Mouse (Mus musculus) neural tube, embryonic 11.5 days (tissue): ENCODE results near the gene Ddx28. TPM values are rescaled to one million over a fixed set of nuclear protein-coding genes. Genes with fewer than 3 reads are reported as not detected.

Experiments used
- ATAC-seq: fragments of 200-750 bp; cut with Nextera tagmentation; 2 replicates; pipeline ENCODE4 v1.8.0; 2017; ENCODE audit warnings: moderate number of reproducible peaks, mild to moderate bottlenecking, moderate TSS enrichment, moderate library complexity; ENCODE audit not compliant: insufficient read depth, low FRiP score, low TSS enrichment
- DNase-seq: peaks from one replicate; pipeline ENCODE4 v3.0.0-alpha.2; 2015; ENCODE audit warnings: low spot score
- H3K27ac ChIP-seq: fragments of 300-500 bp; sonication (generic); 2 replicates; pipeline ENCODE4 v1.5.1; 2014; ENCODE audit warnings: low read depth, mild to moderate bottlenecking, low read length
- H3K27me3 ChIP-seq: fragments of 300-500 bp; sonication (generic); 2 replicates; pipeline ENCODE4 v1.6.1; 2014; ENCODE audit warnings: mild to moderate bottlenecking, low read length, mixed read lengths; ENCODE audit not compliant: control insufficient read depth, insufficient read depth
- H3K36me3 ChIP-seq: fragments of 300-500 bp; sonication (generic); 2 replicates; pipeline ENCODE4 v1.6.1; 2014; ENCODE audit warnings: mild to moderate bottlenecking, low read length, moderate library complexity, mixed read lengths; ENCODE audit not compliant: control insufficient read depth, insufficient read depth
- H3K4me1 ChIP-seq: fragments of 300-500 bp; sonication (generic); 2 replicates; pipeline ENCODE4 v1.6.1; 2014; ENCODE audit warnings: low read length, mixed read lengths; ENCODE audit not compliant: control insufficient read depth, insufficient read depth
- H3K4me2 ChIP-seq: fragments of 300-500 bp; sonication (generic); 2 replicates; pipeline ENCODE4 v1.6.1; 2014; ENCODE audit warnings: low read depth, mild to moderate bottlenecking, moderate library complexity
- H3K4me3 ChIP-seq: fragments of 300-500 bp; sonication (generic); 2 replicates; pipeline ENCODE4 v1.5.1; 2014; ENCODE audit warnings: low read depth, low read length
- H3K9ac ChIP-seq: fragments of 300-500 bp; sonication (generic); 2 replicates; pipeline ENCODE4 v1.6.1; 2014; ENCODE audit warnings: mild to moderate bottlenecking, low read length
- H3K9me3 ChIP-seq: fragments of 300-500 bp; sonication (generic); 2 replicates; pipeline ENCODE4 v1.6.1; 2016; ENCODE audit warnings: low read length; ENCODE audit not compliant: control insufficient read depth
- WGBS: fragments of 180-500 bp; shearing (Covaris S2); extraction: QIAGEN DNeasy Blood & Tissue Kit; methylation state at CpG from one replicate; pipeline ENCODE4 v1.1.7; 2014; 5-methylcytosine and 5-hydroxymethylcytosine counted together
- polyA plus RNA-seq: library from polyadenylated mRNA; unstranded; fragments of >200 nt; fragmentation: Nextera tagmentation; extraction: Ambion mirVana; gene quantifications from 2 replicates; pipeline ENCODE4 v1.2.1, GENCODE M21; 2014

Ddx28 gene
- polyA plus RNA-seq, 1 experiment from 2014 or later = 24.4 TPM

DNA sequence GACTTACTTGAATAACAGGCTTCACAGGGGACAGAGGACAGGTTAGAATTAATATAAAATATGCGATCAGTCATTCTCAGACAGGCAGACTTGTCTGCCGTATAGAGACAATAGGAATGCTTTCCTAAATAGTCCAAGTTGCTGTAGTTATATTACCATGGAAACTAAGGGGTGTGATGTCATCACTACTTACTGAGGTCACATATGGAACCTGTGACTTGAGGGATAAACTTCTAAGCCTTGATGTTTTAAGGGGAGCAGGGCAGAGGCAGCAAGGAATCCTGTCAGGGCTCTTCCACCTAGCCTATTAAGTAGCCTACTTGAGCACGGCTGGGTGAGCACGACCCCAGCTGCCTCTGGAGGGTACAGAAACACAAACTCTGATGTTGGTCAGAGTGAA lies 5.8 kb downstream of the Ddx28 start, which contains the start of gene Dpep2nb:
TSS of gene Dpep2nb (minus strand) at position 101 of the 400 bp plus-strand sequence.
- Histone ChIP-seq H3K4me2 (no peak within 1 kb of the TSS), H3K36me3 (no peaks in the 10 kb centered on the region), H3K27ac (no peak within 1 kb of the TSS), H3K9me3 (no peaks in the 10 kb centered on the region), H3K4me1 (peaks cover 6% of the 10 kb centered on the region; the same call in 1 of the 2 replicates), H3K9ac (no peak within 1 kb of the TSS), H3K4me3 (no peak within 1 kb of the TSS), H3K27me3 (no peaks in the 10 kb centered on the region)
- ATAC-seq = no peak
- 84% methylated on average over 4 of the region's 4 CpGs for WGBS
- no peak for DNase-seq

GRCm38 (mm10) chr8:106004538-106005207 lies 7.0 kb downstream of the Ddx28 start:
- DNase-seq (no peak), ATAC-seq (no peak)
- no peaks in the 10 kb centered on the region for H3K27me3 ChIP-seq
- H3K36me3 ChIP-seq = no peaks in the 10 kb centered on the region
- H3K9ac ChIP-seq = no peak overlapping the region
- no peak overlapping the region for H3K27ac ChIP-seq
- H3K4me1 ChIP-seq = no peaks in the 10 kb centered on the region
- no peaks in the 10 kb centered on the region for H3K9me3 ChIP-seq
- 83% methylated on average over 8 of the region's 8 CpGs for WGBS
- no peak overlapping the region for H3K4me3 ChIP-seq
- no peak overlapping the region for H3K4me2 ChIP-seq

DNA sequence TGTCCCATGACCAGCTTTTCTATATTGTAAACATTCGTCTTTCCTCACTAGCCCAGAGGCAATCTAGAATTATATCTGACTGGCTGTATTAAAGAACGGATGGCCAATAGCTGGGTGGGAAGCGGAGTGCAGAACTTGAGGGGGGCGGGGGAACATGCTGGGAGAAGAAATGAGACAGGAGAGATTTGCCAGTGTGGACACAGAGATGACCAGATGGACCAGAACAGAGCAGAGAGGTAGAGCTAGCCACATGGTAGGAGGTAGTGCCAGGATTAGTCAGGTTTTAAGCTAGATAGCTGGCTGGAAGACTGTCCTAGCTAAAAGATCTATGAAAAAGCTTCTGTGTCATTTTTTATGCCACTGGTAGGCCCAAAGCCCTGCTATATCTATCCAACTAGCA lies 9.8 kb downstream of the Ddx28 start:
- Histone ChIP-seq H3K4me2 (no peak overlapping the region), H3K9ac (no peak overlapping the region), H3K4me3 (no peak overlapping the region), H3K9me3 (no peaks in the 10 kb centered on the region), H3K27ac (no peak overlapping the region), H3K4me1 (no peaks in the 10 kb centered on the region), H3K36me3 (no peaks in the 10 kb centered on the region), H3K27me3 (no peaks in the 10 kb centered on the region)
- ATAC-seq (no peak), DNase-seq (no peak)
- WGBS = 79% methylated on average over 4 of the region's 4 CpGs

DNA sequence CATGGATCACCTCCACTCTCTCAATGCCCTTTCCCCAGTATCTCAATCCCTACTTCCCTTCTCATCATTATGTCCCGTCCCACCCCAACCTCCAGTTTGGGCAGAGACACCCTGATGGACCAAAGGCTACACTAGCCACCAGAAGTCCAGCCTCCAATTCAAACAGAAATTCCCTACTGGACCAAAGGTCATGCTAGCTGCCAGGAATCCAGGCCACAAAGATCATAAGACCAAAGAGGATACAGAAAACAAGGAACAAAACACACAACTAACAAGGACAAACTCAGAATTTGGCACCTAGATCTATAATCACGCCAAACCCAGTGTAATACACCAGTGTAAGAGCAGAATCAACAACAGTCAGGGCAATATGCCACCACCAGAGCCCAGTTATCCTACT lies 12.7 kb downstream of the Ddx28 start:
- H3K36me3 ChIP-seq = no peaks in the 10 kb centered on the region
- H3K9me3 ChIP-seq = no peaks in the 10 kb centered on the region
- WGBS = 85% methylated on average over 2 of the region's 2 CpGs
- DNase-seq = no peak
- H3K4me1 ChIP-seq = no peaks in the 10 kb centered on the region
- H3K4me2 ChIP-seq = no peak overlapping the region
- H3K27ac ChIP-seq = no peak overlapping the region
- no peak for ATAC-seq
- no peak overlapping the region for H3K4me3 ChIP-seq
- no peak overlapping the region for H3K9ac ChIP-seq
- no peaks in the 10 kb centered on the region for H3K27me3 ChIP-seq

GRCm38 (mm10) chr8:105996359-105996758 lies 15.3 kb downstream of the Ddx28 start:
- ATAC-seq = no peak
- WGBS = 78% methylated on average over 7 of the region's 7 CpGs

GRCm38 (mm10) chr8:105993226-105993625 lies 18.5 kb downstream of the Ddx28 start:
- Histone ChIP-seq H3K4me3 (no peak overlapping the region), H3K36me3 (no peaks in the 10 kb centered on the region), H3K4me2 (no peak overlapping the region), H3K27ac (no peak overlapping the region), H3K9ac (no peak overlapping the region), H3K27me3 (no peaks in the 10 kb centered on the region), H3K9me3 (no peaks in the 10 kb centered on the region), H3K4me1 (no peaks in the 10 kb centered on the region)
- WGBS = 75% methylated on average over 4 of the region's 4 CpGs
- DNase-seq (no peak), ATAC-seq (no peak)

More at GRCm38 (mm10) chr8:105996359-105996758, 15.3 kb downstream of the Ddx28 start:
- H3K27me3 ChIP-seq = no peaks in the 10 kb centered on the region
- no peak overlapping the region for H3K4me3 ChIP-seq
- no peak for DNase-seq
- no peak overlapping the region for H3K27ac ChIP-seq
- no peaks in the 10 kb centered on the region for H3K4me1 ChIP-seq
- H3K4me2 ChIP-seq = no peak overlapping the region
- H3K9me3 ChIP-seq = no peaks in the 10 kb centered on the region
- H3K36me3 ChIP-seq = no peaks in the 10 kb centered on the region
- no peak overlapping the region for H3K9ac ChIP-seq

DNA sequence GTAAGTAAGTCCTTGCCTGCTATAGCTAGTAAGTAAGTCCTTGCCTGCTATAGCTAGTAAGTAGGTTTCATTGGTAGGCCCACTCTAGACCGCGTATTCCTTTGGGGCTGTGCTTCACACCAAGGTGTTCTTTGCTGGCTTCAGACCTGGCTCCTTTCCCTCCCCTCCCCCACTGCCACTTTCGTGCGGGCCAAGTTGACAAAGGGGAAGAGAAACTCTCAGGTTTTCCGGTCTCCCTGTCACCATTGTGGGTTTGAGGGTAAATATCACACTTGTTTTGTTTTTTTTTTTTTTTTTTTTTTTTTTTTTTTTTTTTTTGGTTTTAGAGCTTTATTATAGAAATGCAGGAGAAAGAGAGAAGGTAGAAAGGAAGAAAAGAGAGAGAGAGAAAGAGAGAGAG lies 19.2 kb downstream of the Ddx28 start:
- 72% methylated on average over 5 of the region's 5 CpGs for WGBS
- Histone ChIP-seq H3K4me1 (no peaks in the 10 kb centered on the region), H3K27me3 (no peaks in the 10 kb centered on the region), H3K36me3 (no peaks in the 10 kb centered on the region), H3K4me2 (no peak overlapping the region), H3K9ac (no peak overlapping the region), H3K27ac (no peak overlapping the region), H3K9me3 (no peaks in the 10 kb centered on the region), H3K4me3 (no peak overlapping the region)
- ATAC-seq (no peak), DNase-seq (no peak)

- Histone ChIP-seq H3K9ac (no peak overlapping the region), H3K27me3 (no peaks in the 10 kb centered on the region), H3K4me1 (no peaks in the 10 kb centered on the region), H3K36me3 (no peaks in the 10 kb centered on the region), H3K4me2 (no peak overlapping the region), H3K27ac (no peak overlapping the region), H3K9me3 (no peaks in the 10 kb centered on the region), H3K4me3 (no peak overlapping the region)
- 89% methylated on average over 2 of the region's 2 CpGs for WGBS
- DNase-seq = no peak
- ATAC-seq = no peak
Measured at GRCm38 (mm10) chr8:105991546-105991945, 20.1 kb downstream of the Ddx28 start.

- no peak within 1 kb of the TSS for H3K4me3 ChIP-seq
- H3K36me3 ChIP-seq = no peaks in the 10 kb centered on the region
- WGBS = 9% methylated on average over 15 of the region's 15 CpGs
- no peak within 1 kb of the TSS for H3K9ac ChIP-seq
- peak; percentile 69; the same call in 1 of the 2 replicates for ATAC-seq
- H3K27ac ChIP-seq = no peak within 1 kb of the TSS
- no peak within 1 kb of the TSS for H3K4me2 ChIP-seq
- DNase-seq = peak; percentile 85
- no peaks in the 10 kb centered on the region for H3K9me3 ChIP-seq
- H3K4me1 ChIP-seq = no peaks in the 10 kb centered on the region
- no peaks in the 10 kb centered on the region for H3K27me3 ChIP-seq
Measured at GRCm38 (mm10) chr8:105990856-105991387, 20.8 kb downstream of the Ddx28 start, which contains the start of gene Dus2. Gene Dus2 (plus strand): TSS chr8:105991337.
